Mouse (Mus musculus) liver, embryonic 14.5 days (tissue): Measurements from ENCODE around the gene Ggact. TPM values are rescaled to one million over a fixed set of nuclear protein-coding genes. Genes with fewer than 3 reads are reported as not detected.

Experiments used
- ATAC-seq: fragments of 200-750 bp; cut with Nextera tagmentation; 2 replicates; pipeline ENCODE4 v1.8.0; 2017; ENCODE audit warnings: moderate number of reproducible peaks, mild to moderate bottlenecking, moderate library complexity; ENCODE audit not compliant: insufficient read depth
- DNase-seq, 3 experiments: peaks; one replicate each; pipeline ENCODE4 v3.0.0-alpha.2; 2012 to 2013; ENCODE audit warnings: low read depth in 3 of 3, low spot score in 3 of 3
- H3K27ac ChIP-seq: fragments of 300-500 bp; sonication (generic); 2 replicates; pipeline ENCODE4 v1.5.1; 2014; ENCODE audit warnings: moderate library complexity, mild to moderate bottlenecking, control low read depth, inconsistent platforms
- H3K27me3 ChIP-seq: fragments of 300-500 bp; sonication (generic); 2 replicates; pipeline ENCODE4 v1.6.1; 2014; ENCODE audit warnings: mild to moderate bottlenecking, low read length, moderate library complexity; ENCODE audit not compliant: control insufficient read depth, insufficient read depth
- H3K36me3 ChIP-seq: fragments of 300-500 bp; sonication (generic); replicated peaks from 2 replicates; pipeline ENCODE4 v1.6.1; 2014; ENCODE audit warnings: low read depth; ENCODE audit not compliant: control insufficient read depth, insufficient read depth
- H3K4me1 ChIP-seq, 2 experiments: fragments of 200-500 bp in 1 of 2; fragments of 300-500 bp in 1 of 2; sonication (generic) in 1 of 2; replicated peaks; 2 replicates each; pipeline ENCODE4 v1.6.1; 2012 to 2014; ENCODE audit warnings: antibody characterized with exemption in 1 of 2, inconsistent platforms in 1 of 2, low read length in 1 of 2; ENCODE audit not compliant: control insufficient read depth in 2 of 2, insufficient read depth in 2 of 2
- H3K4me2 ChIP-seq: fragments of 300-500 bp; sonication (generic); 2 replicates; pipeline ENCODE4 v1.6.1; 2014; ENCODE audit warnings: low read depth, mild to moderate bottlenecking, control low read depth, moderate library complexity
- H3K4me3 ChIP-seq, 2 experiments: fragments of 200-500 bp in 1 of 2; fragments of 300-500 bp in 1 of 2; sonication (generic) in 1 of 2; 2 replicates each; pipeline ENCODE4 v1.5.1; 2012 to 2014; ENCODE audit warnings: low read depth in 2 of 2, low read length in 2 of 2, mild to moderate bottlenecking in 2 of 2, control low read depth in 1 of 2, inconsistent platforms in 1 of 2, moderate library complexity in 1 of 2; ENCODE audit not compliant: insufficient read depth in 1 of 2
- H3K9ac ChIP-seq: fragments of 300-500 bp; sonication (generic); replicated peaks from 2 replicates; pipeline ENCODE4 v1.6.1; 2014; ENCODE audit warnings: mild to moderate bottlenecking, control low read depth, moderate library complexity
- H3K9me3 ChIP-seq: fragments of 300-500 bp; sonication (generic); 2 replicates; pipeline ENCODE4 v1.6.1; 2016; ENCODE audit warnings: low read length, mixed read lengths; ENCODE audit not compliant: control insufficient read depth
- CTCF ChIP-seq: IDR thresholded peaks from 2 replicates; pipeline ENCODE4 v1.5.1; 2016; ENCODE audit warnings: antibody characterized with exemption, low read depth, control low read depth
- EP300 ChIP-seq: IDR thresholded peaks from 2 replicates; pipeline ENCODE4 v1.6.1; 2016; ENCODE audit warnings: antibody characterized with exemption, low read depth
- WGBS: fragments of 180-500 bp; shearing (Covaris S2); extraction: QIAGEN DNeasy Blood & Tissue Kit; methylation state at CpG from one replicate; pipeline ENCODE4 v1.1.7; 2014; ENCODE audit not compliant: insufficient replicate concordance; 5-methylcytosine and 5-hydroxymethylcytosine counted together
- polyA plus RNA-seq, 2 experiments: library from polyadenylated mRNA; depleted of rRNA in 1 of 2; stranded (reverse) in 1 of 2; unstranded in 1 of 2; fragments of >200 nt; fragmentation: Nextera tagmentation in 1 of 2; extraction: Ambion mirVana in 1 of 2; gene quantifications; 2 replicates each; pipeline versions ENCODE4 v1.2.1 to v1.2.3; 2012 to 2014

Ggact gene
- polyA plus RNA-seq, 2 experiments, result 13.1 to 14.7 TPM

DNA sequence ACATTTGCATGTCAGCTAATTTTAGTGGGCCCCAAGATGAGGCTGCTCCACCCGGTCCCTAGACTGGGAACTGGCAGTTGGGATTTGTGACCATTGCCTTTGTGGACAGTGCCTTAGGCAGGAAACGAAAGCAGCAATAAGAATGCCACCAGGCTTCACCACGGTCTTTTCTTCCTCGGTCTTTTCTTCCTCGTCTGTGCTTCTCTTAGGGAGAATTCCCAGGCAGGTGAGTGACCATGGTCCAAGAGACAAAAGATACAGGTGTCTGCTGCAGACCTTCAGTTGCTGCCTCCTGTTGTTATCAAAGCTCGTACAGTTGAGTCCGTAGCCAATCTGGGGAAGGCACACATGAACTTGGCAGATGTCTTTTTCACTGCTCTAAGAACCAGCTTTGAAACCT lies 33.3 kb downstream of the Ggact start:
- H3K27me3 ChIP-seq, result no peaks in the 10 kb centered on the region
- no peak for TF ChIP-seq EP300
- TF ChIP-seq CTCF, result no peak
- no peak overlapping the region for H3K27ac ChIP-seq
- no peak overlapping the region for H3K4me3 ChIP-seq
- no peak overlapping the region for H3K9ac ChIP-seq
- H3K4me1 ChIP-seq, result no peaks in the 10 kb centered on the region
- H3K4me2 ChIP-seq, result no peak overlapping the region
- 56% methylated on average over 7 of the region's 7 CpGs for WGBS
- ATAC-seq, result no peak
- H3K36me3 ChIP-seq, result no peaks in the 10 kb centered on the region
- no peaks in the 10 kb centered on the region for H3K9me3 ChIP-seq
- DNase-seq, result no peak

DNA sequence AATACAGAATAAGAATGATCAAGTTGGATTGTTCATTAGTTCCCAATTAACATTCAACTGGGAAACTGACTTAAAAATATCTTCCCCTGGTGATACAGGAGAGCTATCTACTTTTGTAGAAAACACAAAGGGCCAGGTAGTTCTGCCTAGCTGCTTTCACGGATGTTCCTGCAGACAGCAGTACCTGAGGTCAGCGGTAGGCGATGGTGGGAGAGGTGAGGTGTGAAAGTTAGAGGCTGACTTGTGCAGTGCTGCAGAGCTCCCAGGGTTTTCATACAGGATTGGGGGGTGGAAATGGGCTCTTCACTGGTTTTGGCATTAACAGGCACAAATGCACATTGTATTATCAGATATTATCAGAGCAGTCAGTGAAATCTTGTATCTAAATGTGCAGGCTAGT lies 35.8 kb downstream of the Ggact start:
- no peak overlapping the region for H3K9ac ChIP-seq
- H3K4me1 ChIP-seq, result no peaks in the 10 kb centered on the region
- H3K4me3 ChIP-seq, result no peak overlapping the region
- no peak for TF ChIP-seq CTCF
- TF ChIP-seq EP300, result no peak
- no peaks in the 10 kb centered on the region for H3K27me3 ChIP-seq
- DNase-seq, result no peak
- no peaks in the 10 kb centered on the region for H3K36me3 ChIP-seq
- 68% methylated on average over 3 of the region's 3 CpGs for WGBS
- no peaks in the 10 kb centered on the region for H3K9me3 ChIP-seq
- ATAC-seq, result no peak
- no peak overlapping the region for H3K27ac ChIP-seq
- no peak overlapping the region for H3K4me2 ChIP-seq

DNA sequence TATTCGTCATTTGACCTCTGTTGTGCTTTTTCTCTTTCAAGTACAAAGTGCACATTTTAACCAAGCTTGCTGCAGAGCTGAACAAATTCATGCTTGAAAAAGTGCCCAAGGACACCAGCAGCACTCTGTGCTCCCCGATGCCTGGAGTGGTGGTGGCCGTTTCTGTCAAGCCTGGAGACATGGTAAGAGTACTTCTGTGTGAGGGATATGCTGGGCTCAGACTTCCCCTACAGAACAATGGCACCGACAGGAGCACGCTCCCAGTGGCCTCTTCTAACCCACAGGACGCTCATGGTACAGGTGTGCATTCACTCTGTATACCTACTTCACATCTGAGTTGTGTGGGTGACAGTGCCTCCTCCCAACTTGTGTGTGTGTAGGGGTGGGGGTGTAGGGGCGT lies 36.8 kb downstream of the Ggact start:
- Histone ChIP-seq H3K9me3 (no peaks in the 10 kb centered on the region), H3K4me3 (no peak overlapping the region), H3K36me3 (no peaks in the 10 kb centered on the region), H3K4me1 (no peaks in the 10 kb centered on the region), H3K27ac (no peak overlapping the region), H3K9ac (no peak overlapping the region), H3K27me3 (no peaks in the 10 kb centered on the region), H3K4me2 (no peak overlapping the region)
- 50% methylated on average over 7 of the region's 7 CpGs for WGBS
- TF ChIP-seq EP300, result no peak
- DNase-seq, result no peak
- no peak for ATAC-seq

DNA sequence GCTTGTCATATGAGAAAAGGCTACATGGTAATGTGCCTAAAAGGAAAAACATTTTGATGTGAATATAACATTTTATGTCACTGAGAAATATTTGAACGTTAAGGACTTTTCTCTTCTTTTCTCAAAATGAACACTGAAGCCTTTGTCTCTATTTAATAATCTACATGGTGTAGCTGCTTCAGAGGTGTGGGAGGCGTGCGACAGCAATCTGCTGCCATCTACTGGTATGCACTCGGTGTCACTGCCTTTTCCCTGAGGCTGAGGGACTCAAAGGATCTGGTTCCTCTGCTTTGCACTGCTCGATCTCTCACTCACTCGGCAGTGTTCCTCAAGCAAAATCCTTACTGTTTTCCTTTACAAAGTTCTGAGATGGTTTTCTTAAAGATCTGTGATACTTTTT lies 37.4 kb downstream of the Ggact start:
- WGBS, result 3% methylated on average over 6 of the region's 6 CpGs

DNA sequence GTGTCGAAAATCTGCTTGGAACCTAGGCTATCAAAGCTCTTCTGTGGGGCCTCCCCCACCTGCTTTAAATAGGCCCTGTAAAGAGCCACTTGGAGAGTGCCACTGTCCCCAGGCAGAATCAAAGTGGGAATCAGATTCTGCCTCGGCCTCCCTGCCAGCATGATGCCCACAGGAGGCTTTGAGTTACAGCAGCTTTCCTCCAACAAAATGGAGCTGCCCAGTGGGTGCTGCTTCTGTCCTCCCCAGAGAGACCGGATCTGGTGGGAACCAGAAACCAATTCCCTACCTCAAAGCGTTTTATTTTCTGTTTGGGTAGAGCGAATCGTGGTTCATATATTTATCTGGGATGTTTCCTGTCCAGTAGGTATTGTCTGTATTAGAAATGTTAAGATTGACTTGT lies 37.9 kb downstream of the Ggact start:
- H3K9me3 ChIP-seq, result no peaks in the 10 kb centered on the region
- no peaks in the 10 kb centered on the region for H3K27me3 ChIP-seq
- WGBS, result 63% methylated on average over 6 of the region's 6 CpGs
- ATAC-seq, result no peak
- no peak overlapping the region for H3K9ac ChIP-seq
- no peak overlapping the region for H3K4me3 ChIP-seq
- no peak overlapping the region for H3K27ac ChIP-seq
- TF ChIP-seq EP300, result no peak
- TF ChIP-seq CTCF, result no peak
- no peak for DNase-seq
- no peaks in the 10 kb centered on the region for H3K36me3 ChIP-seq
- H3K4me2 ChIP-seq, result no peak overlapping the region
- H3K4me1 ChIP-seq, result no peaks in the 10 kb centered on the region

More for the DNA sequence above, 37.4 kb downstream of the Ggact start:
- H3K27ac ChIP-seq, result no peak overlapping the region
- H3K9me3 ChIP-seq, result no peaks in the 10 kb centered on the region
- H3K4me1 ChIP-seq, result no peaks in the 10 kb centered on the region
- H3K27me3 ChIP-seq, result no peaks in the 10 kb centered on the region
- DNase-seq, result peak in 2 of 3 experiments; percentile 3 to 25
- H3K36me3 ChIP-seq, result no peaks in the 10 kb centered on the region
- H3K4me3 ChIP-seq, result no peak overlapping the region
- 0 out of 2 replicates have a peak, but pooled peaks have one; percentile 48 for ATAC-seq
- H3K4me2 ChIP-seq, result no peak overlapping the region
- TF ChIP-seq CTCF, result peak; percentile 87
- no peak for TF ChIP-seq EP300
- no peak overlapping the region for H3K9ac ChIP-seq
